Mouse (Mus musculus): ENCODE data around the gene Setdb2.
"Not testable (repeated sequence)": the region's sequence is repeated elsewhere in the genome, so short reads cannot be mapped to it uniquely, and the experiment has no call there.

The Setdb2 gene

DNA sequence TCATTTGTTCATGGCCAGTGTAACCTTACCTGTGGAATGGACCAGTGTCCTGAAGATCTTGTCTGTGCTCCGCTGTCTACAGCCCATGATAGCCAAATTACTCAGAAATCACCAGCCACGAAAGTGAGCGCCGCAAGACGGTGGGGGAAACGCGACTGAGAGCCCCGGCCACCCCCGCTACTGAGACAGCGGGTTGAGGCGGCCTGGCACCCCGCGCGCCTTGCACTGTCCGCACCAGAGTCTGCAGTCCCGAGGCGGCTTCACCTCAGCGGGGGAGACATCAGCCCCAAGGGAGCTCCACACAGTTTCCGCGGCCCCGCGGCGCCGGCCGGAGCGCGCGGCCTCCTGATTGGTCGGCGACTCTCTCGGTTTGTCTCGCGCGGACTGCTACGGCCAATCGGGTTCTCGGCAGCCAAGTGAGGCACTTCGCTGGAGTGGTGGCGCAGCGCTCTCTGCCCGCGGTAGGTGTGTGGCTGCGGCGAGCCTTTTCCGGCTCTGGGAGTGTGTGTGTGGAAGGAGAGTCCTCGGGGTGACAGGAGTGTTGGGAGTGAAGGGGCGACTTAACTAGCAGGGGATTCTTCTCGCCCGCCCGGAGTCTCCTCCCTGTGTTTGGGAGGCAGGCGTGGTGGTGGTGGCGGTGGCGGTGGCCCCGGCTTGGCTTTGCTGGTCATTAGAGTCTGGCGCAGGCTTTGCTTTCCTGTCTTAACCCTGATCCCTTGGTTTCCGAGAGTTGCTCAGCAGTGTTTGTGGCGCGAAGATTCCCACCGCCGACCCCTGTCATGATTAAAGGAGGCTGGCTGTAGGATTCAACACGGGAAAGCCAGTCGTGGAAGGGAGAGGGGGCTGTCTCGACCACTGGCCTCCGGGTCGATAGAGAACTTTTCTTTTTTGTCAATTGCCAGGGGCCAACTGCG, at the start of gene Setdb2, which contains the start of gene Cab39l:
Gene Setdb2 (minus strand): TSS at position 327 of the 914 bp plus-strand sequence.
Gene Cab39l (plus strand): TSS at position 415 of the 914 bp plus-strand sequence.
- DNase-seq (ENCODE audit: low read depth, low spot score): peak; percentile 97

- DNase-seq (ENCODE audit: low read depth, low spot score): no peak
These were observed 44.6 kb upstream of the Setdb2 start for GRCm38 (mm10) chr14:59485247-59485810.

DNA sequence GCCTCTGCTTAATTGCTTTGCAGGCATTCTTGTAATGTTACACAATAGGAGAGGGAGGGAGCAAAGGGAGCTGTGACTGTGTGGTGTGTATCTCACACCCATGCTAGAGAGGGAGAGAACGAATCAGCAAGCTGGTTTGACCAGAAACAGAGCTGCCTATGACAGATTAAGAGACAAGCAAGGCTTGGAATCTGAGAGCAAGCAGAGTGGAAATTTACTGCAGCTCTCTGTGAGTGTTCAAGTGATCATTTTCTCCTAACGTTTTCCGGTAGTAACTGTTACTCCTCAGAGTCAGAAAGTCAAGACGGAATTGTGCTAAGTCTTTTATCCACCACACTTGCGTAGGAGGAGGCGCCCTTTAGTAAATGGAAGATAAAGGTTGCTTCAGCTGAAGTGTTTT, 38.0 kb upstream of the Setdb2 start:
- no peak for DNase-seq (ENCODE audit: low read depth, low spot score)

DNA sequence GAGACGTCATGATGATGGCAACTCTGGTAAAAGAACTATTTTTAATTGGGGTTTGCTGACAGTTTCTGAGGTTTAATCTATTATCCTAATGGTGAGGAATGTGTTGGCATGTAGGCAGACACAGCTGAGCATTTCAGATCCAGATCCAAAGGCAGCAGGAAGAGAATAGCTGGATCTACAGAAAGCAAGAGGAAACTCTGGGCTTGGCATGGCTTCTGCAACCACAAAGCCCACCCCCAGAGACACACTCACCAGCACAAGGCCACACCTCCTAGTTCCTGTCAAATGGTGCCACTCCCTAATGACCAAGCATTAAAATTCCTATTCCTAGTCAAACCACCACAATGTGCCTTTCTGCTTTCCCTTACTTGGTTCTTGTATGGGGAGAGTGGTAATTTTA, 30.1 kb upstream of the Setdb2 start:
- DNase-seq (ENCODE audit: low read depth, low spot score): no peak

- peak; percentile 39 for DNase-seq (ENCODE audit: low read depth, low spot score)
These were observed 27.1 kb upstream of the Setdb2 start for GRCm38 (mm10) chr14:59467798-59468197.

DNA sequence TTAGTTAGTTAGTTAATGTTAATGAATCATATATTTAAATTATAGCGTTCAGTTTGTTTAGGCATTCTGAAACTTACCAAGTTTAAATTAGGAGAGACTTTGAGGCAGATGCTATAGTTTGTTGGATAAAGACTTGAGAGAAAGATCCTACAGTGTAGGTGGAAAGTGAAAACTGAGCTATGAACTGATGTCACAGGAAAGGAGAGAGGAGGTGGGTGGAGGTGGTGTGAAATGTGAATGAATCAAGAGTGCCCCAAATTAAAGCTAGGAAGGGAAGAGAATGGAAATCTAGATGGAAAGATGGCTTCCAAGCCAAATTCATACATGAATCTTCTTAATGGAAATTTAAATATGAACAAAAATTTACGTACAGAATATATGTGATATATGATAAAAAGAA, 25.8 kb upstream of the Setdb2 start:
- DNase-seq (ENCODE audit: low read depth, low spot score): no peak

- DNase-seq (ENCODE audit: low read depth, low spot score): no peak
These were observed 7.3 kb upstream of the Setdb2 start for GRCm38 (mm10) chr14:59447981-59448380.

DNA sequence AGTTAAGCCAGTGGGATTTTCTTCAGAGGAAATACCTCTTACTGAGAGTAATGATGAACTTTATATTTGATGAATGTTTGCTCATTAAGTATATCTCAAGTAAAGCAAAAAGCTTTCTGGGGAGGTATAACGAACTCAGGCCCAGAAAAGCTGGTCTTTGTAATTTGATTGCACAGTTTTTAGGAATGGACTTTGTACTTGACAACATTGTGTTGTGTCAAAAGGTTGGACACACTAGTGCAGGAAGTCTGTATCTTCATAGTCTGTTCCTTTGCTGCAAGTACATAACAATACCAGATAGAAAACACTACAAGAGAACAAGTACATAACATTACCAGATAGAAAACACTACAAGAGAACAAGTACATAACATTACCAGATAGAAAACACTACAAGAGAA, 4.7 kb upstream of the Setdb2 start:
- no peak for DNase-seq (ENCODE audit: low read depth, low spot score)

GRCm38 (mm10) chr14:59441472-59441805, 755 bp upstream of the Setdb2 start:
- peak; percentile 78 for DNase-seq (ENCODE audit: low read depth, low spot score)

DNA sequence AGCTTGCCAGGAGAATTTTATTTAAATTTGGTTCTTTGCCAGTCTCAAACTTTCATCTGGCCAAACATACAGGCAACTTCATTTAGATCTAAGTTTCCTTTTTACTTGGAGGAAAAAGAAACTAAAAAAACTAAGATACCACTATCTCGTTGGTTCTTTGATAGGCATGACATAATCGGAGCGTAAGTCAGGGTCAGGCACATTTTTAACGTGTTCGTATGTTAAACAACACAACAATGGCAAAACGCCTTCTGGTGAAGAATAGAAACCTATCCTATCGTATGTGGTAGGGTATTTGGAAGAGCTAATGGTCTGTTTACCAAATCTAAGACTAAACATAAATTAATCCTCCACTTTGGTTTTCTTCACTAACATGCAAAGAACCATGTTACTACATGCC, 645 bp downstream of the Setdb2 start:
- peak; percentile 69 for DNase-seq (ENCODE audit: low read depth, low spot score)

DNA sequence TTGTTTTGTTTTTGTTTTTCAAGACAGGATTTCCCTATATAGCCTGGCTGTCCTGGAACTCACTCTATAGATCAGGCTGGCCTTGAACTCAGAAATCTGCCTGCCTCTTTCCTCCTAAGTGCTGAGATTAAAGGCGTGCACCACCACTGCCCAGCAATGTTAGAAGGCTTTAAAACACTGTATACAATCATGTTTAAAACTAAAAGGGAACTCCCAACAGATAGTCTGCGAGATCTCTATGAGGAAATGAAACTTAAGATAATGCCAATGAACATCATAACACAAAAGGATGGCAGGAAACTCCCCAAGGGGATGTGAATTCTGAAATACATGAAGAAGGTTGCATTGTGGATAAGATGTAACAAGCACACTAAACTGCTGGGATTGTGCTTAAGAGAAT, 2.2 kb downstream of the Setdb2 start:
- peak; percentile 86 for DNase-seq (ENCODE audit: low read depth, low spot score)

GRCm38 (mm10) chr14:59437398-59437797, 3.3 kb downstream of the Setdb2 start:
- DNase-seq (ENCODE audit: low read depth, low spot score): peak; percentile 14

DNA sequence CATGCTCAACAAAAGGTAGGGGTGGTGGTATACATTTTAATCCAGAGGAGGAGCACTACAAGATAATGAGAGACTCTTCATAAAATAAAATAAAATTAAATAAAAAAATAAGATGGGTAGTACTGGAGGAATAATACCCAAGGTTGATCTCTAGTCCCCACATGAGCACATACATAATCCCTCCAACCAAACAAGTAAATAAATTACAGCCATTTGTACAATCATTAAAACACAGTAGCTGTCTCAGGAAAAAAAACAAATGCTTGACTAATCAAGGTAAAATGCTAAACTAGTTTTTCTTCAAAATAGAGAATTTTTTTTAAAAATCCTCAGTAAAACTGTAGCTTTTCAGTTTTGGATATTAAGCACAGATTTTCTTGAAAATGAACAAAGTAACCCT, 5.5 kb downstream of the Setdb2 start:
- DNase-seq (ENCODE audit: low read depth, low spot score): no peak

DNA sequence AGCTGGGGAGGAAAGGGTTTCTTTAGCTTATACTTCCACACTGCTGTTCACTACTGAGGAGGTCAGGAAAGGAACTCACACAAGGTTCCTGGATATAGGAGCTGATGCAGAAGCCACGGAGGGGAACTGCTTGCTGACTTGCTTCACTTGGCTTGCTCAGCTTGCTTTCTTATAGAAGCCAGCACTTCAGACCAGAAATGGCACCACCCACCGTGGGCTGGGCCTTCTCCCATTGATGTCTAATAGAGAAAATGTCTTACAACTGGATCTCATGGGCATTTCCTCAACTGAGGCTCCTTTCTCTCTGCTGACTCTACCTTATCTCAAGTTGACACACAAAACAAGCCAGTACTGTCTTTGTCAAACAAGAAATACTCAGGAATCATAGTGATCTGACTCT, 6.8 kb downstream of the Setdb2 start:
- DNase-seq (ENCODE audit: low read depth, low spot score): no peak

DNA sequence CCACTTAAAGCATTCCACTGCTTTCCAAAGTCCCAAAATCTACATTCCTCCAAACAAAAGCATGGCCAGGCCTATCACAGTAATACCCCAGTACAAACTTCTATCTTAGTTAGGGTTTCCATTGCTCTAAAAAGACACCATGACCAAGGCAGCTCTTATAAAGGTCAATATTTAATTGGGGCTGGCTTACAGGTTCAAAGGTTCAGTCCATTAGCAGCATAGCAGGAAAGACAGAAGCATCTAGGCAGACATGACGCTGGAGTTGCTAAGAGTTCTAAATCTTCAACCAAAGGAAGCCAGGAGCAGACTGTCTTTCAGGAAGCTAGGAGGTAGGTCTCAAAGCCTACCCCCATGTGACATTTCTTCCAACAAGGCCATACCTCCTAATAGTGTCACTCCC, 10.1 kb downstream of the Setdb2 start:
- DNase-seq (ENCODE audit: low read depth, low spot score): no peak

DNA sequence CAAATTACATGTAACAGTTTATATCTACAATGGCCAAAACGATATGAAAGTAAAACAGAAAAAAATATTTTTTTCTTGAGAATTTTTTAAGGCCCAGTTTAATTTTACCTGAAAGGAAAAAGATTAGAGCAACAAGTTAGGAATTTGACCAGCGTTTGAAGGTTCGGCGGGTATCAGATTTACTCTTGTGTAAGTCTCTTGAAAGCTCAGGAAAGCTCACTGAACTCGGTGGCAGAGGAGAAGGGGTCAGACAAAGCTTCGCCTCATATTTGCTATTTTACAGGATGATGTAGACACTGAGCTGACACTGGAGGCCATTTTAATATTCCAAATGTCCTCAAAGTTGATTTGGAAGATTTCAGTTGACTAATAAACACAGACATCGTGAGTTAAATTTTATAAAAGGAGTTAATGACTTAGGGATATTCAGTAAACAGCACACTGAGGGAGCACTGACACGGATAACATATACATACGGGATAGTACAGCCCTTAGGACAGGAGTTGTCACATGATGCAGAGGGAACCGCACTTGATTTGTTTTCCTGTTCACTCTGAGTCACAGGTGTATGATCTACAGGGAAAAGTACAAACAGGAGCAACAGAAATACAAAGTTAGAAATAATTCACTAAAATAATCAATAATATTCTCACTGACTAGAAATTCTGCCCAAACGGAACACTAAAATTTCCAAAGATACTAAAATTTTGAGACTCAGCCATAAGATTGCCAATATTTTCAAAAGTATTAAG, 17.6 kb downstream of the Setdb2 start:
- DNase-seq (ENCODE audit: low read depth, low spot score): no peak

DNA sequence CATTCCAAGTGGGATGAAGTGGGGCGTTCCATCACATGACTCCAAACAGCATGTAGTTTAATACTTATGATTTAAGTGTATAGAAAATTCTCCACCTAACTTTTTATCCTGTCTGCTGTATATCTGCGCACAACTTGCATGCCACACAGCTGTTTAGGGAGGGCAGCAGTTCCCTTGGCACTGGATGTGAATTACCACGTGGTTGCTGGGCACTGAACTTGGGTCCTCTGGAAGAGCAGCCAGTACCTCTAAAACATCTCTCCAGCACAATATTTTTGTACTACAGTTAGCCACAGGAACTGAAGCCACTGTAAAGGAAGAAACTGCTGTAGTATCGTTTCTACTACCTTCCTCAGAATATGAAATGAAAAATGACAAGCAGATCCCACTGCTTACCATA, 22.5 kb downstream of the Setdb2 start:
- no peak for DNase-seq (ENCODE audit: low read depth, low spot score)

- DNase-seq (ENCODE audit: low read depth, low spot score): not testable (repeated sequence)
These were observed 25.7 kb downstream of the Setdb2 start for GRCm38 (mm10) chr14:59414979-59415378.

GRCm38 (mm10) chr14:59396999-59397398, 43.7 kb downstream of the Setdb2 start:
- DNase-seq (ENCODE audit: low read depth, low spot score): peak; percentile 92

DNA sequence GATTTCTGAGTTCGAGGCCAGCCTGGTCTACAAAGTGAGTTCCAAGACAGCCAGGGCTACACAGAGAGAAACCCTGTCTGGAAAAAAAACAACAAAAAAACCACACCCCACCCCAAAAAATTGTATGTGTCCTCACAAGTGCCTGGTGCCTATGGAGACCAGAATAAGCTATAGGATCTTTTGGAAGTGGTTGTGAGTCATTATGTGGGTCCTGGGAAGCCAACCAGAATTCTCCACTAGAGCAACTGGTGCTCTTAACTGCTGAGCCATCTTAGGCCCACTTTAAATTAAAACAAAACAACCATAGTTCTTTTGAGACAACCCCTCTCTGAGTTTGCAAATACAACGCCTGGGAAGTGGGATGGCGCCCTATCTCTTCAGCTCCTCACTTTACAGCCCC, 45.4 kb downstream of the Setdb2 start, which contains the start of gene Phf11c:
Gene Phf11c (minus strand): TSS at position 101 of the 400 bp plus-strand sequence.
- DNase-seq (ENCODE audit: low read depth, low spot score): no peak

GRCm38 (mm10) chr14:59390181-59390580, 50.5 kb downstream of the Setdb2 start:
- not testable (repeated sequence) for DNase-seq (ENCODE audit: low read depth, low spot score)

DNA sequence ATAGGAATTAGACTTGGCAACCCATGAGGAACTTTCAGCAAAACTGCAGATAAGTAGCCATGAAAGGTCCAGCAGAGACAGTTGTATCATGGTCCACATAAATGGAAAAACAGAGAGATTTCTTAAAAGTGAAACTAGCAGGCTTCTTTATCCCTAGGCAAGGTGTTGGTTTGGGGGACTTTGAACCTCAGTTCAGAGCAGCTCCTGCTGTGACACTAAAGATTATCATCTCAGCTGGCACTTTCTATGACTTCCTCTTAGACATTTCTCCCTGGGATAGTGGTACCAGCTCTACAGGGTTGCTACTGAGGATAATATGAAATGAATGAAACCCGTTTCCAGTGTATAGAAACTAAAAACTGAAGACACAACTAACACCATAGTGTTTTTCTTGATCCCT, 51.2 kb downstream of the Setdb2 start:
- DNase-seq (ENCODE audit: low read depth, low spot score): no peak
